Mouse (Mus musculus) heart, embryonic 13.5 days (tissue): ENCODE measurements around the gene Aebp2. TPM values are rescaled to one million over a fixed set of nuclear protein-coding genes. Genes with fewer than 3 reads are reported as not detected.

Experiments
- ATAC-seq: fragments of 200-750 bp; cut with Nextera tagmentation; 2 replicates; pipeline ENCODE4 v1.8.0; 2017; ENCODE audit warnings: moderate TSS enrichment; ENCODE audit not compliant: insufficient number of reproducible peaks, low FRiP score, low TSS enrichment; ENCODE audit errors: extremely low read depth
- H3K27ac ChIP-seq: fragments of 300-500 bp; sonication (generic); replicated peaks from 2 replicates; pipeline ENCODE4 v1.5.1; 2015; ENCODE audit warnings: moderate library complexity, mild to moderate bottlenecking, inconsistent platforms
- H3K27me3 ChIP-seq: fragments of 300-500 bp; sonication (generic); replicated peaks from 2 replicates; pipeline ENCODE4 v1.6.1; 2015; ENCODE audit warnings: mild to moderate bottlenecking, inconsistent platforms
- H3K36me3 ChIP-seq: fragments of 300-500 bp; sonication (generic); 2 replicates; pipeline ENCODE4 v1.6.1; 2015; ENCODE audit warnings: mild to moderate bottlenecking, inconsistent platforms
- H3K4me1 ChIP-seq: fragments of 300-500 bp; sonication (generic); 2 replicates; pipeline ENCODE4 v1.6.1; 2015; ENCODE audit warnings: inconsistent platforms
- H3K4me2 ChIP-seq: fragments of 300-500 bp; sonication (generic); 2 replicates; pipeline ENCODE4 v1.6.1; 2015; ENCODE audit warnings: inconsistent platforms, mild to moderate bottlenecking, moderate library complexity
- H3K4me3 ChIP-seq: fragments of 300-500 bp; sonication (generic); 2 replicates; pipeline ENCODE4 v1.5.1; 2015; ENCODE audit warnings: moderate library complexity, mild to moderate bottlenecking, inconsistent platforms
- H3K9ac ChIP-seq: fragments of 300-500 bp; sonication (generic); 2 replicates; pipeline ENCODE4 v1.6.1; 2015; ENCODE audit warnings: inconsistent platforms, mild to moderate bottlenecking, moderate library complexity
- H3K9me3 ChIP-seq: fragments of 300-500 bp; sonication (generic); 2 replicates; pipeline ENCODE4 v1.6.1; 2016; ENCODE audit warnings: inconsistent platforms
- WGBS: fragments of 180-500 bp; shearing (Covaris S2); methylation state at CpG from one replicate; pipeline ENCODE4 v1.1.7; 2015; ENCODE audit warnings: mixed read lengths; 5-methylcytosine and 5-hydroxymethylcytosine counted together
- polyA plus RNA-seq: library from polyadenylated mRNA; unstranded; fragments of >200 nt; fragmentation: Nextera tagmentation; extraction: Ambion mirVana; gene quantifications from 2 replicates; pipeline ENCODE4 v1.2.1, GENCODE M21; 2015

Gene Aebp2
- polyA plus RNA-seq, 1 experiment from 2014 or later, result 7.2 TPM

DNA sequence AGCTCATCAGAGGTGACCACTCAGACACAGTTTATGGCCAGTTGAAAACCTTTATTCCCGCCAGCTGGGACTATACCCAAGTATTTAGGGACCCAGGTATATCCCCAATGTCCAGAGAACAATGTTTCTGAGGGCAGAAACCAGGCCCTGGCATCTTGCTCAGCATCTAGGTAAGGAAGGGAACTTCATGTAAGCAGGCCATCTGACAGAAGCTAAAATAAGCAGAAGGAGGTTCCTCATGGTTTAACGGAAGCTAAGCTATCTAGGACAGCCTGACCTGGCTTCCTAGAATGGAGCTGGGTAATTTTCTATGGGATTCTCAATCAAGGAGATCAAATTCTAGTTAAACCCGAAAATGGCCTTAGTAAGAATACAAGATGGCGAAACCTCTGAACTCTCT, 12.9 kb upstream of the Aebp2 start:
- Histone ChIP-seq H3K27me3 (no peaks in the 10 kb centered on the region), H3K4me2 (no peak overlapping the region), H3K27ac (no peak overlapping the region), H3K4me1 (no peaks in the 10 kb centered on the region; the same call in 1 of the 2 replicates), H3K36me3 (no peaks in the 10 kb centered on the region), H3K9ac (no peak overlapping the region), H3K4me3 (no peak overlapping the region), H3K9me3 (no peaks in the 10 kb centered on the region)
- WGBS, result 82% methylated on average over 4 of the region's 4 CpGs
- no peak for ATAC-seq

DNA sequence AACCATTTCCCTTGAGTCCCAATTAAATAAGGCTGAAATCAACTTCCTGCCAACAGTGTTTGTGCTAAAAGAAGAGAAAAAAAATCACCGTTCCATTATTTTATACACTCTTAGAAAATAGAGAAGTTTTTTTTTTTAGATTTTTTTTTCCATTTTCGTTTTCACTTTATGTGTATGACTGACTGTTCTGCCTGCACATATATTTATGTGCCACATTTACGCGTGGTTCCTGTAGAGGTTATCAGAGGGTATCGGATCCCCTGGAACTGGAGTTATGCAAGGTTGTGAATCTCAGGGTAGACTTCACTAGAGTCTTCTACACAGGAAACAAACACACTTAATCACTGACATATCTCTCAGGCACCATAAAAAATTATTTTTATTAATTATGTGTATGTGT, 12.3 kb upstream of the Aebp2 start:
- Histone ChIP-seq H3K9ac (no peak overlapping the region), H3K4me1 (no peaks in the 10 kb centered on the region; the same call in 1 of the 2 replicates), H3K4me3 (no peak overlapping the region), H3K27me3 (no peaks in the 10 kb centered on the region), H3K4me2 (no peak overlapping the region), H3K27ac (no peak overlapping the region), H3K36me3 (no peaks in the 10 kb centered on the region), H3K9me3 (no peaks in the 10 kb centered on the region)
- no peak for ATAC-seq
- WGBS, result 85% methylated on average over 5 of the region's 5 CpGs

DNA sequence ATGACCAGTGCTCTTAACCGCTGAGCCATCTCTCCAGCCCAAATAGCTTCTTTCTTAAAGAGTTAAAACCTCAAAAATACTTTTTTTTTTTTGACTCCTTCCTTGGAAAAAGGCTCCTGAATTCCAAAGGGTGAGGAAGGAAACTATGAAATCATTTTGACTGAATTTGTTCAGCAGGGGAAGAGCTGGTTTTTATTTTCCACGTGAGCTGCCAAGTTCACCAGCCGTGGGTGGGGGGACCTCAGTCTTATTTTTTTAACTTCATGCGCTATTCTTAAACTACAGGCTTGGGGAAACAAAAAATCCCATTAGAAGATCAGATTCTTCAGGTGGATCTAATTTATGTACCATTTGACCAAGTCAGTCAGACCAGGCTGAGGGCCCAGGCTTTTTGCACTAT, 11.2 kb upstream of the Aebp2 start:
- Histone ChIP-seq H3K4me2 (no peak overlapping the region), H3K27me3 (no peaks in the 10 kb centered on the region), H3K27ac (no peak overlapping the region), H3K4me3 (no peak overlapping the region), H3K36me3 (no peaks in the 10 kb centered on the region), H3K9me3 (no peaks in the 10 kb centered on the region), H3K9ac (no peak overlapping the region), H3K4me1 (no peaks in the 10 kb centered on the region; the same call in 1 of the 2 replicates)
- WGBS, result 72% methylated on average over 4 of the region's 4 CpGs
- ATAC-seq, result no peak

DNA sequence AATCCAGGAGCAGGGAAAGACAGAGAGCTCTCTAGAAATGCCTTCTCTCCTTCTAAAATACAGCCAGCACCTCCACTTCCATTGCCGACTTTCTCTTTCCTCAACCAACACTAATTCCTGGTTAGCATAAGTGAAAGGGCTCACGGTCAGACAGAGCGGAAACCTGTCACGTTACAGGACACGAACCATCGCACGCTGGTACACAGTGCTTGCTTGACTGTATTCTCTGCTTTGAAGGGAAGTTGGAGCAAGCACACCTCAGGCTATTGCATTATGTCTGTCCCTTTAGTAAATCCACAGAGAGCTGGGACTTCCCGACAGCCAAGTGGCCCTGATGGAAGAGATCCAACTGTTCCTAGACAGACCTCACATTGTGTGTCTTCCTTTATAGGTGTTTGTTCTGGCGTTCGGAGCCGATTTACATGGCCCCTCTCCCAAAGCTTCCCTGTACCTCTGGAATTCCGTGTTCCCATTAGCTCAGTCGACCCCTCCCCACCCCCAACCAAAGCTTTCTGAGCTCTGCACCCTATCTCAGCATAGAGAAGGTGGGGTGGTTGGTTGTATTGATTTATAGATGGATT, 10.5 kb upstream of the Aebp2 start:
- Histone ChIP-seq H3K4me2 (no peak overlapping the region), H3K4me3 (no peak overlapping the region), H3K27me3 (no peaks in the 10 kb centered on the region), H3K36me3 (no peaks in the 10 kb centered on the region), H3K9ac (no peak overlapping the region), H3K9me3 (no peaks in the 10 kb centered on the region), H3K4me1 (no peaks in the 10 kb centered on the region; the same call in 1 of the 2 replicates), H3K27ac (no peak overlapping the region; the same call in 1 of the 2 replicates)
- 72% methylated on average over 13 of the region's 13 CpGs for WGBS
- ATAC-seq, result no peak

DNA sequence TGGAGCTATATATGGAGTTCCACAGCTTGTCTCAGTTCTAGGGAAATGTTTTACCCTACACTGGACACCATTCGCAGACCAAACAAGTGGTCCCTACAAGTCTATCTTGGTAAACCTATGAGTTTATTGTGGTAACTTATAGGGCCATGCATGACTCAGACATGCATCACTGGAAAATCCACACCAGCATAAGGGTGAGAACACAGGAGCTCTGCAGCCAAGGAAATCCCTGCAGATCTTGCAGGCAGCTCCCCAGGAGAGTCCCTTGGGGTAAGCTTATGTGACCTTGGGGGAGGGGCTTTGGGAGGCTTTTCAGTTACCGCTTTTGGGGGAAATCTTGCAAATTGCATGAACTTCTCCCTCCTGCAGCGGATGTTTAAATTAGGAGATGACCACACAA, 8.6 kb upstream of the Aebp2 start:
- ATAC-seq, result no peak
- WGBS, result 69% methylated on average over 3 of the region's 3 CpGs
- H3K4me1 ChIP-seq, result no peaks in the 10 kb centered on the region; the same call in 1 of the 2 replicates
- no peak overlapping the region for H3K27ac ChIP-seq
- H3K4me2 ChIP-seq, result no peak overlapping the region
- H3K4me3 ChIP-seq, result no peak overlapping the region
- no peaks in the 10 kb centered on the region for H3K9me3 ChIP-seq
- no peak overlapping the region for H3K9ac ChIP-seq
- H3K27me3 ChIP-seq, result no peaks in the 10 kb centered on the region
- H3K36me3 ChIP-seq, result no peaks in the 10 kb centered on the region

DNA sequence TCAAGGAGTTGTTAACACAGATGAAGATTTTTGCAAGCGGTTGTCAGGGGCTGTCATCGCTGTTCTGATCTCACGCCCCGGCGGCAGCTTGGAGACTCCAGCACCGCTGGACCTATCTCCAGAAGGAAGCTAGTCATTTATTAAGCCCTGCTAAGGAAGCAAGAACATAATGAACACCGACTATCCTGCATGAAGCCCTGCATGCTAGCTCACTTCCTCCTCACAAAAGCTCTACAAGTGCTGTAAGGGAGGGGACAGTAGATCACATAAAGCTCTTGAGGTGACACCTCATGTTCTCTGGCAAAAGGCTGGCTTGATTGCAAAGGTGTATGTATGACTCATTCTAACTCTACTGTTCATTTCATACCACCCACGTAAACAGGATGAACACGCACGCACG, 7.8 kb upstream of the Aebp2 start:
- Histone ChIP-seq H3K4me1 (no peaks in the 10 kb centered on the region; the same call in 1 of the 2 replicates), H3K36me3 (no peaks in the 10 kb centered on the region), H3K4me3 (no peak overlapping the region), H3K27me3 (no peaks in the 10 kb centered on the region), H3K9ac (no peak overlapping the region), H3K27ac (no peak overlapping the region), H3K4me2 (no peak overlapping the region), H3K9me3 (no peaks in the 10 kb centered on the region)
- WGBS, result 61% methylated on average over 11 of the region's 11 CpGs
- ATAC-seq, result no peak

DNA sequence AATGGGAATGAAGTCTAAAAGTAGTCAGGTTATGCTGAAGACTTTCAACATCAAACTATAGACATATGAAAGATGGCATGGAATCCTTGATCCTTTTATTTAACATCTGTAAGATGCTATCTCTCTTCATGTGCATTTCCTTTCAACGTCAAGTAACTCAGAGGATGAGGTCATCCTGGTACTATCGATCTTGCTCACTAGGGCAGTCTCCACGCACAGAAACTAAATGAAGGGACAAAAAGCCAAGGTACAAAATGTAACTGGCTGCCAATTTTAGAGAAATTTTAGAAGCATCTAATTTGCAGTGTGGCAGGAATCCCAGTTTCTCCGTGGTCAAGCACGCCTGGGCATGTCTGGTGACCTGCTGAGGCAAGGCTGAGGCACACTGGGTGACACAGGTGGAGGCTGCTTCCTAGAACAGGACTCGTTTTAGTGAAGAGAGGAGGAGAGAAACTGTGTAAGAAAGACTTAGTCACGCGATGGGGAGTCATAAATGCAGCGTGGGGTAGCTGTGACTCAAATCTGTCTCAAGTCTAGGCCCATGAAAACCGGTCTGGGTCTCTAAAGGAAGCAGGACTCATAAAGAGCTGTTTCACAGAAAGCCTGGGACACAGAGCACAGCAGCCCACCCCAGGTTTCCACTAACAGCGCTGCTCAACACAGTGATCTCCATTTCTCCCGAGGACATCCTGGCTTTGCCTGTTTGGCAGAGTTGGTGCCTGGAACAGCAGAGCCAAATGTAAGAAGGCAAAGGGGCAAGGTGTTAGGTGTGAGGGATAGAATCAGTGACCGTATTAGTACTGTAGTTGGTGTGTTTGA, 1.7 kb upstream of the Aebp2 start:
- no peaks in the 10 kb centered on the region for H3K9me3 ChIP-seq
- H3K9ac ChIP-seq, result no peak overlapping the region
- H3K27me3 ChIP-seq, result no peaks in the 10 kb centered on the region
- H3K36me3 ChIP-seq, result no peaks in the 10 kb centered on the region
- no peak overlapping the region for H3K4me3 ChIP-seq
- peaks cover 15% of the 10 kb centered on the region for H3K4me1 ChIP-seq
- ATAC-seq, result no peak
- 59% methylated on average over 13 of the region's 13 CpGs for WGBS
- no peak overlapping the region for H3K4me2 ChIP-seq
- no peak overlapping the region for H3K27ac ChIP-seq

DNA sequence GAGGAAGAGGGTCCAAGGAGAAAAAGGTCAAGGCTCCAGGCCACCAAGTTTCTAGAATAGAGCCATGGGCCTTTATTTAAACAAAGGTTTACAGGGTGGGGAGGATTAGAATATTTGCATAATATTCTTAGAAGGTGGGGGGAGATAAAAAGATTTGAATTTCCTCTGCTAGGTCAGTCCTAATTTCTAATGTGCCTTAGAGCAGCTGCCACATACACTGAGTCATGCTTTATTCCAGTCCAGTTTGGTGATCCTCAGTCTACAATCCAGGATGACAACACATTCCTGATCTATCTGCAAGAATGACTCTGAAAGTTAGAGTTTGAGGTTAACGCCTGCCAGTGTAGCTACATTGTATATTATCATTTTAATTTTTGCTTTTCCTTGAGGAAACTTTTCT, 841 bp upstream of the Aebp2 start:
- Histone ChIP-seq H3K36me3 (no peaks in the 10 kb centered on the region), H3K27me3 (no peaks in the 10 kb centered on the region), H3K9me3 (no peaks in the 10 kb centered on the region), H3K4me3 (no peak overlapping the region), H3K4me2 (no peak overlapping the region), H3K4me1 (peaks cover 24% of the 10 kb centered on the region), H3K9ac (no peak overlapping the region), H3K27ac (no peak overlapping the region)
- 76% methylated on average over 1 of the region's 1 CpGs for WGBS
- no peak for ATAC-seq

DNA sequence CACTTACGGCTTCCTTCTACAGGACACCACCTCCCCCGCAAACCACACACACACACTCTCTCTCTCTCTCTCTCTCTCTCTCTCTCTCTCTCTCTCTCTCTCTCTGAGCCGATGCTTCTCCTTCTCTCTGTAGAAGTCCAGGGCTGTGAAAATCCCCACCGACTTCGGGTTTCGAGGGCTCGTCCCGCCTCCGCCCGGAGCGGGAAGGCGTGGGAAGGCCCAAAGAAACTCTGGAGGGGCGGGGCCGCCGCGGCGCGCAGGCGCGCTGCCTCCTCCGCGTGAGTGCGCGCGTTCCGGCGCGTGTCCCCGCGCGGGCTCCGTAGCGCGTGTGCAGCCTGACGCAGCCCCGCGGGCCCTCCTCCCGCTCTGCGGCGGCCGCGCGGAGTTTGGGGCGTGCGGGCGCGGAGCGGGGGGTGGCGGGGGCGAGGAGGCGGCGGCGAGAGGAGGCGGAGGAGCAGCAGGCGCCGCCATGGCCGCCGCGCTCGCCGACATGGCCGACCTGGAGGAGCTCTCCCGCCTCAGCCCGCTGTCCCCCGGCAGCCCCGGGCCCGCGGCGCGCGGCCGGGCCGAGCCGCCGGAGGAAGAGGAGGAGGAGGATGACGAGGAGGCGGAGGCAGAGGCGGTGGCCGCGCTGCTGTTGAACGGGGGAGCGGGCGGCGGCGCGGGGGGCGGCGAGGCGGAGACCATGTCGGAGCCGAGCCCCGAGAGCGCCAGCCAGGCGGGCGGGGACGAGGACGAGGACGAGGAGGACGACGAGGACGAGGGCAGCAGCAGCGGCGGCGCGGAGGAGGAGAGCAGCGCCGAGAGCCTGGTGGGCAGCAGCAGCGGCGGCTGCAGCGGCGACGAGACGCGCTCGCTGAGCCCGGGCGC, 998 bp downstream of the Aebp2 start:
- peak overlapping the region; percentile 91 for H3K4me2 ChIP-seq
- under 1% methylated on average over 110 of the region's 117 CpGs for WGBS

DNA sequence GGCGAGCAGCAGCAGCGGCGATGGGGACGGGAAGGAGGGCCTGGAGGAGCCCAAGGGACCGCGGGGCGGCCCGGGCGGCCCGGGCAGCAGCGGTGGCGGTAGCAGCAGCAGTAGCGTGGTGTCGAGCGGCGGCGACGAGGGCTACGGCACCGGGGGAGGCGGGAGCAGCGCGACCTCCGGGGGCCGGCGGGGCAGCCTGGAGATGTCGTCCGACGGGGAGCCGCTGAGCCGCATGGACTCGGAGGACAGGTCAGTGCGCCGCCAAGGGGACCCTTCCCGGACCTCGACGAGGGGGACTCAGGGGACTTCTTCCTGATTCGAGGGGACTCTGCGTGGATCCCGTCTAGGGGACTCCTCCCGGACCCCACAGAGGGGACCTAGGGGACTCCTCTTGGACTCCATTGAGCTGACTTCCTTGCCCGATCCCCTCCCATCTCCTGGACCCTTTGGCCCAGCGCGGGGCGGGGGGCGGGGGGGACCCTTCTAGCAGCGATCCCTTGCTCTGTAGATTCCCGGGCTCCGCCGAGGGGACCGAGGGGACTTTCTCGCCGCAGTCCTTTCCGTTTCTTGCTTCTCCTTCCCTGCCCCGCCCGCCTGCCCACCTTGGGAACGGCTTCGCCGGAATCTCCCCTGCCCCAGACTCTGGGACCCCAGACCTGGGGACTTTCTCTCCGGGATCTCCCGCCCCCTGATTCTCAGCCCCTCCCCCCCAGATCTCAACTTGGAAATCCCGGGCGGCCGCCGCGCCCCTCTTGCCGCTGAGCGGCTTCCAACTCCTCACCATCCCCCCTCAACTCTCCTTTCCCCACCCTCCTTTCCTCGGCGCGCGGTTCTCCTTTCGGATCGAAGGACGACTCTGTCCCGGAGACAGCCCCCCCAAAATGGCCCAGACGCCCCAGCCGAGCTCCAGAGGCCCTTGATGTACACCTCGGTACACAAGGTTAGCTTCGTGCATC, 1.9 kb downstream of the Aebp2 start:
- Histone ChIP-seq H3K4me1 (peaks cover 39% of the 10 kb centered on the region), H3K27me3 (no peaks in the 10 kb centered on the region), H3K4me3 (peak overlapping the region; percentile 89), H3K9ac (peak overlapping the region; percentile 93), H3K9me3 (no peaks in the 10 kb centered on the region), H3K27ac (peak overlapping the region; percentile 97), H3K36me3 (no peaks in the 10 kb centered on the region), H3K4me2 (peak overlapping the region; percentile 91)
- peak; percentile 26; the same call in 1 of the 2 replicates for ATAC-seq
- under 1% methylated on average over 76 of the region's 80 CpGs for WGBS

More for the DNA sequence above, 998 bp downstream of the Aebp2 start:
- H3K27ac ChIP-seq, result peak overlapping the region; percentile 97
- no peaks in the 10 kb centered on the region for H3K36me3 ChIP-seq
- peak overlapping the region; percentile 89 for H3K4me3 ChIP-seq
- H3K4me1 ChIP-seq, result peaks cover 35% of the 10 kb centered on the region
- ATAC-seq, result peak; percentile 82
- no peaks in the 10 kb centered on the region for H3K27me3 ChIP-seq
- no peaks in the 10 kb centered on the region for H3K9me3 ChIP-seq
- H3K9ac ChIP-seq, result peak overlapping the region; percentile 93
